Mouse (Mus musculus) hindbrain, embryonic 16.5 days (tissue): ENCODE measurements around the gene Sdccag8. TPM values are rescaled to one million over a fixed set of nuclear protein-coding genes. Genes with fewer than 3 reads are reported as not detected.
A peak's percentile ranks its signal among the peaks of the same experiment; 100 is the strongest.

ENCODE experiments used
- ATAC-seq: fragments of 200-750 bp; cut with Nextera tagmentation; 2 replicates; pipeline ENCODE4 v1.8.0; 2017; ENCODE audit warnings: moderate TSS enrichment, moderate library complexity
- H3K27ac ChIP-seq: fragments of 300-500 bp; sonication (generic); 2 replicates; pipeline ENCODE4 v1.5.1; 2014; ENCODE audit warnings: low read depth, mild to moderate bottlenecking, control low read depth, low read length, moderate library complexity
- H3K27me3 ChIP-seq: fragments of 300-500 bp; sonication (generic); replicated peaks from 2 replicates; pipeline ENCODE4 v1.6.1; 2014; ENCODE audit warnings: low read length; ENCODE audit not compliant: control insufficient read depth, insufficient read depth
- H3K36me3 ChIP-seq: fragments of 300-500 bp; sonication (generic); 2 replicates; pipeline ENCODE4 v1.6.1; 2014; ENCODE audit warnings: mild to moderate bottlenecking, low read length, moderate library complexity, mixed read lengths; ENCODE audit not compliant: control insufficient read depth, insufficient read depth
- H3K4me1 ChIP-seq: fragments of 300-500 bp; sonication (generic); 2 replicates; pipeline ENCODE4 v1.6.1; 2014; ENCODE audit warnings: low read depth, low read length; ENCODE audit not compliant: control insufficient read depth, insufficient read depth
- H3K4me2 ChIP-seq: fragments of 300-500 bp; sonication (generic); 2 replicates; pipeline ENCODE4 v1.6.1; 2014; ENCODE audit warnings: mild to moderate bottlenecking, low read length, control low read depth, moderate library complexity
- H3K4me3 ChIP-seq: fragments of 300-500 bp; sonication (generic); 2 replicates; pipeline ENCODE4 v1.5.1; 2014; ENCODE audit warnings: mild to moderate bottlenecking, low read length, control low read depth, moderate library complexity
- H3K9ac ChIP-seq: fragments of 300-500 bp; sonication (generic); 2 replicates; pipeline ENCODE4 v1.6.1; 2014; ENCODE audit warnings: low read depth, mild to moderate bottlenecking, control low read depth, low read length, moderate library complexity
- H3K9me3 ChIP-seq: fragments of 300-500 bp; sonication (generic); 2 replicates; pipeline ENCODE4 v1.6.1; 2014; ENCODE audit warnings: mild to moderate bottlenecking, low read length, moderate library complexity; ENCODE audit not compliant: control insufficient read depth
- WGBS: fragments of 180-500 bp; shearing (Covaris S2); extraction: QIAGEN DNeasy Blood & Tissue Kit; methylation state at CpG from one replicate; pipeline ENCODE4 v1.1.7; 2014; 5-methylcytosine and 5-hydroxymethylcytosine counted together
- polyA plus RNA-seq: library from polyadenylated mRNA; unstranded; fragments of >200 nt; fragmentation: Nextera tagmentation; extraction: Ambion mirVana; gene quantifications from 2 replicates; pipeline ENCODE4 v1.2.1, GENCODE M21; 2015

Sdccag8 gene
- polyA plus RNA-seq, 1 experiment from 2014 or later = 25.8 TPM

DNA sequence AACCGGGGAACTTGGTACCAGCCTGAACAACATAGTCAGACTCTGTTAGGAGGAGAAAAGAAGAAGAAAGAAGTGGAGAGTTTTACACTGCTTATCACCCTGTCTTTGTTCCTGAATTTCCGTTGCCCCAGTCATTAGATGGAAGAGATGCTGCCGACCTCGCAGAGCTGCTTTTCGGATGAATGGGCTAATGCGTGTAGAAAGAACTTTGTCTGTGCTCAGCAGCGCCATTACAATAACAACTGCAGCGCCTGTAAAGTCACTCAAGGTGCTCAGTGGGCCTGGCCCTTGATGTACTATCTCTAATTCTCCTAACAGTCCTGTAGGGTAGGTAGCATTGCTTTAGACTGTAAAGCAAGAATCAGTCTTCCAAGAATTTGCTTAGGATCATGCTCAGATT is 178.1 kb downstream of the Sdccag8 start:
- WGBS = 37% methylated on average over 8 of the region's 8 CpGs
- no peak overlapping the region for H3K9ac ChIP-seq
- H3K27ac ChIP-seq = no peak overlapping the region

DNA sequence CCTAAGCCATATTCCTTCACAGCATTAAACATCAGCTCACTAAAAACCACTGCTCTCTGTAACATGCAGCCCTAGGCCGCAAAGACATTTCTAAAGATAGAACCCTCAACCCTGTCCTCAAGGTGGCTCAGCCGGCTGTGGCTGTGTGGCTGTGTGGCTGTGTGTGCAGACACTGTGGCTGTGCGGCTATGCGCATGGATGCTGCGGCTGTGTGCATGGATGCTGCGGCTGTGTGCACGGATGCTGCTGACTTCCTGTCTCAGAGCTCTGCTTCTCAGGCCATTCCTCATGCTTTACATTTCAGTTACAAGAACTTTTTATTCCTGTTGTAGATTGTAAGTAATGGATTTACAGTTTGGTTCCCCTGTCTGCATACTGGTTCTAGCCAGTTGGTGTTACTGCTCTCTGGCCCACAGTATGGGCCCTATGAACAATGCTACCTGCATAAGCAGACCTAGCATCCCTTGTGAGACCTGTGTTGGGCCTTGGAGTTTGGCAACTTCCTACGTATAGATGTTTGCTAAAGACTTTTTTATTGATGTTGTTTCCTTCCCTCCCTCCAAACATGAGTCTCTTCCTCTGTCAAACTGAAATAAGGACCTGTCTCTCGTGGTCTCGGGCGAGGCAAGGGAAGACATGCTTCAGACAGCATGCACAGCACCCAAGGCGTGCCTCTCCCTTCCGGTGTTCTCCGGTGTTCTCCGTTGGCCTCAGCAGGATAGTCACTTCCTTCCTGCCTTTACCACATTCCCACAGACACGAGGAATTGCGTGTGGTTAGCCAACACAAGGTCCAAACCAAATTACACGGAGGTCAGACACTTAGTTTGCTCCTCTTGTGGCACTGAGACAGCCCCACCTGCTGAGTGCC is 178.9 kb downstream of the Sdccag8 start:
- WGBS = 69% methylated on average over 18 of the region's 18 CpGs
- Histone ChIP-seq H3K27ac (peak overlapping the region; percentile 61), H3K4me2 (no peak overlapping the region), H3K9me3 (no peaks in the 10 kb centered on the region), H3K9ac (no peak overlapping the region), H3K36me3 (no peaks in the 10 kb centered on the region), H3K4me3 (no peak overlapping the region), H3K4me1 (peaks cover 40% of the 10 kb centered on the region), H3K27me3 (no peaks in the 10 kb centered on the region)
- ATAC-seq = no peak

More for the DNA sequence above, 178.1 kb downstream of the Sdccag8 start:
- Histone ChIP-seq H3K4me3 (no peak overlapping the region), H3K36me3 (no peaks in the 10 kb centered on the region), H3K27me3 (no peaks in the 10 kb centered on the region), H3K4me1 (peaks cover 32% of the 10 kb centered on the region), H3K4me2 (no peak overlapping the region), H3K9me3 (no peaks in the 10 kb centered on the region)
- ATAC-seq = no peak

GRCm38 (mm10) chr1:176994087-176994486 is 179.6 kb downstream of the Sdccag8 start:
- Histone ChIP-seq H3K9me3 (no peaks in the 10 kb centered on the region), H3K4me3 (no peak overlapping the region), H3K4me1 (peaks cover 45% of the 10 kb centered on the region), H3K27me3 (no peaks in the 10 kb centered on the region), H3K9ac (no peak overlapping the region), H3K27ac (peak overlapping the region; percentile 76), H3K36me3 (no peaks in the 10 kb centered on the region), H3K4me2 (no peak overlapping the region)
- 27% methylated on average over 7 of the region's 7 CpGs for WGBS
- peak; percentile 76 for ATAC-seq

DNA sequence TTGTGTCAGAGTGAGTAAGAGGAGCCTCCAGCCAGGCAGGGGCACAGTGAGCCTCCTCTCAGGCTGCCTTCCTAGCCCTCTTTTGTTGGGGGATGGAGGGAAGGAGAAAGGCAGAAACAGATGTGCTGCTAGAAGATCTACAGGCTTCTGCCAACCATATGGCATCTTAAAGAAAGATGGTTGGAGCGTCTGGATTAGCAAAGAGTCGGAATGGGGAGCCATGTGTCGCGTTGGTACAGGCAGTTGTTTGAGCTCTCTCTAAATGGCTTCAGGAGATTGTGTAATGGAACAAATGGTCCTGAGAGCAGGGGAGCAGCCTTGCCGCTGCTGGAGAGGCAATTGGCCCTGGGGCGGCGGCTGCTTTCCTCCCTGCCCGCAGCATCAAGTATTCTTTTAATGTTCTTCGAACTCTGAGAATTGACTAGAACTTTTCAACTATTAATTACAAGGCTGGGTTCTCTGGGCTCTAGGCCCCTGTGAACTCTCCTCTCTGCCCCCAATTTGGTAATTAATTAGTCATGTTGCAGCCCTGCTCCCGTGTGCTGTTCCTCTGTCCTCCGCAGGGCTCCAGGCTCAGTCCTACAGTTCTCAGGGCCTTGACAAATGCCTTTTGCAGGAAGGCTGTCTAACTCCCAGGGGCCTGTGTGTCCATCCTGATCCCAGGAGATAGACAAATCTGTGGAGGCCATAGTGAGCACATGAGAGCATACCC is 180.4 kb downstream of the Sdccag8 start:
- Histone ChIP-seq H3K9ac (no peak overlapping the region), H3K27me3 (no peaks in the 10 kb centered on the region), H3K9me3 (no peaks in the 10 kb centered on the region), H3K4me3 (no peak overlapping the region), H3K4me2 (no peak overlapping the region), H3K27ac (peak overlapping the region; percentile 76), H3K36me3 (no peaks in the 10 kb centered on the region), H3K4me1 (peaks cover 51% of the 10 kb centered on the region)
- 0 out of 2 replicates have a peak, but pooled peaks have one; percentile 13 for ATAC-seq
- WGBS = 14% methylated on average over 11 of the region's 11 CpGs

GRCm38 (mm10) chr1:176995419-176995775 is 180.9 kb downstream of the Sdccag8 start:
- H3K27me3 ChIP-seq = no peaks in the 10 kb centered on the region
- peak overlapping the region; percentile 76 for H3K27ac ChIP-seq
- H3K4me3 ChIP-seq = no peak overlapping the region
- no peaks in the 10 kb centered on the region for H3K9me3 ChIP-seq
- no peak overlapping the region for H3K4me2 ChIP-seq
- ATAC-seq = no peak
- 72% methylated on average over 4 of the region's 4 CpGs for WGBS
- H3K36me3 ChIP-seq = no peaks in the 10 kb centered on the region
- no peak overlapping the region for H3K9ac ChIP-seq
- H3K4me1 ChIP-seq = peaks cover 52% of the 10 kb centered on the region

- no peaks in the 10 kb centered on the region for H3K27me3 ChIP-seq
- no peaks in the 10 kb centered on the region for H3K36me3 ChIP-seq
- H3K27ac ChIP-seq = peak overlapping the region; percentile 76; the same call in 1 of the 2 replicates
- no peak overlapping the region for H3K4me2 ChIP-seq
- H3K4me1 ChIP-seq = peaks cover 52% of the 10 kb centered on the region
- no peak for ATAC-seq
- 64% methylated on average over 3 of the region's 3 CpGs for WGBS
- no peaks in the 10 kb centered on the region for H3K9me3 ChIP-seq
- H3K9ac ChIP-seq = no peak overlapping the region
- H3K4me3 ChIP-seq = no peak overlapping the region
Observed at GRCm38 (mm10) chr1:176996166-176996565, 181.7 kb downstream of the Sdccag8 start.

GRCm38 (mm10) chr1:176996630-176997201 is 182.3 kb downstream of the Sdccag8 start:
- no peak for ATAC-seq
- no peak overlapping the region for H3K4me3 ChIP-seq
- no peaks in the 10 kb centered on the region for H3K27me3 ChIP-seq
- H3K9me3 ChIP-seq = no peaks in the 10 kb centered on the region
- H3K27ac ChIP-seq = peak overlapping the region; percentile 68
- peak overlapping the region; percentile 31; the same call in 1 of the 2 replicates for H3K9ac ChIP-seq
- H3K4me2 ChIP-seq = peak overlapping the region; percentile 39
- peaks cover 52% of the 10 kb centered on the region for H3K4me1 ChIP-seq
- WGBS = 21% methylated on average over 16 of the region's 16 CpGs
- no peaks in the 10 kb centered on the region for H3K36me3 ChIP-seq

DNA sequence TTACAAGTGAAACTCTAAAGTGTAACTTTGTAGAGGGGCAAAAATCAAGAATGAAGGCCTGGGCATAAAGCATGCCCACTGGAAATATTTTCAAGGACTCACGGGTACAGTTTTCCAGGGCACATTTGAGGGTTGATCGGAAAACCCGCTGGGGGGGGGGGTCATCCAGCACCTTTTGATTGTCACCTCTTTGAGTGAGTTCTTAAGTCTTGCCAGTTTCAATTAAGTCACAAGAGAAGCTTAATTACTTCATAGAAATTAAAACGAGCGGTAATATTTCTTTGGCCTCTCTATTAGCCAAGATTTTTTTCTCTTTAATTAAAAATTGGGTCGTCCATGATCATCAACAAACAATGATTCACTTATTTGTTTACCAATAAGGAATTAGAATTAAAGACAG is 182.8 kb downstream of the Sdccag8 start:
- WGBS = 35% methylated on average over 6 of the region's 6 CpGs
- Histone ChIP-seq H3K9me3 (no peaks in the 10 kb centered on the region), H3K36me3 (no peaks in the 10 kb centered on the region), H3K27ac (peak overlapping the region; percentile 86), H3K4me1 (peaks cover 52% of the 10 kb centered on the region), H3K9ac (peak overlapping the region; percentile 13; the same call in 1 of the 2 replicates), H3K27me3 (no peaks in the 10 kb centered on the region), H3K4me3 (no peak overlapping the region), H3K4me2 (peak overlapping the region; percentile 39)
- ATAC-seq = no peak
